In genomic region chrX:51714086-51714745, GRCm38 (mm10) we compare ENCODE assay signal across 28 mouse cellular contexts. TPM values are rescaled to one million over a fixed set of nuclear protein-coding genes. Genes with fewer than 3 reads are reported as not detected.
A peak's percentile ranks its signal among the peaks of the same experiment; 100 is the strongest.
DNase-seq lines count a peak whose midpoint lies in the region; ATAC-seq and TF ChIP-seq lines count a peak whose summit lies in the region.
"Had no signal": no experiment of that assay in that cellular context is flagged by ENCODE, and none has a peak within 500 bp of the region (broad histone marks: within the 10 kb centered on the region; RNA-seq: fewer than 3 reads in every experiment).

No protein-coding gene starts in this region.

- H3K4me3 ChIP-seq in kidney, postnatal 0 days (replicated peaks; ENCODE audit: low read depth, low read length): no peak overlapping the region
- H3K4me3 ChIP-seq in hindbrain, embryonic 11.5 days (ENCODE audit: low read depth, low read length): no peak overlapping the region
- H3K4me3 ChIP-seq: embryonic facial prominence, embryonic 12.5 days; forebrain, embryonic 10.5 days; gastrocnemius, adult 2 months; heart, adult 2 months; hindbrain, embryonic 12.5 days; limb, embryonic 13.5 days had no signal

- ATAC-seq in kidney, postnatal 0 days (replicated peaks; ENCODE audit: low FRiP score, low read depth): no peak
- ATAC-seq in granulocyte monocyte progenitor cell, adult 5-6 weeks (replicated peaks; ENCODE audit: poor library complexity, severe bottlenecking): peak; percentile 72
- no peak for ATAC-seq in hindbrain, embryonic 11.5 days (ENCODE audit: low FRiP score)
- ATAC-seq: activated CD4-positive, CD25-positive, alpha-beta regulatory T cell, adult 4 months; forebrain, embryonic 16.5 days; intestine, embryonic 16.5 days had no signal

- TF ChIP-seq CTCF in kidney, postnatal 0 days (IDR thresholded peaks at IDR 0.05; ENCODE audit: low read depth): no peak

- peak; percentile 10 for DNase-seq in adrenal gland, adult 2 months
- DNase-seq in adrenal gland, adult 18-20 months (ENCODE audit: low spot score in 2 of 2): no peak
- DNase-seq in kidney, postnatal 0 days (ENCODE audit: low spot score): peak; percentile 3
- no peak for DNase-seq in kidney, postnatal 4 days
- no peak for DNase-seq in cerebellum, postnatal 4 days (ENCODE audit: low spot score in 2 of 2)
- no peak for DNase-seq in hindbrain, embryonic 11.5 days (ENCODE audit: low spot score)
- DNase-seq: adrenal gland, postnatal 10 days; cerebellum, adult 8-10 months; cerebellum, postnatal 25 days; embryo, embryonic 11 days; gastrocnemius, adult 2 months; gastrocnemius, postnatal 36 days; heart, adult 2 months; heart, postnatal 10 days; kidney, adult 8-10 months; kidney, postnatal 14 days; lung, postnatal 4 days; midbrain, embryonic 14.5 days had no signal

- WGBS in kidney, postnatal 0 days: 60% methylated on average over 8 of the region's 8 CpGs
- WGBS in hindbrain, embryonic 11.5 days: 73% methylated on average over 8 of the region's 8 CpGs

- no peaks in the 10 kb centered on the region for H3K9me3 ChIP-seq in kidney, postnatal 0 days (replicated peaks; ENCODE audit: low read length)
- H3K9me3 ChIP-seq in hindbrain, embryonic 11.5 days (ENCODE audit: control insufficient read depth, low read length): no peaks in the 10 kb centered on the region
- H3K9me3 ChIP-seq: embryonic facial prominence, embryonic 12.5 days; forebrain, embryonic 10.5 days; hindbrain, embryonic 12.5 days; limb, embryonic 13.5 days had no signal

- H3K9ac ChIP-seq in kidney, postnatal 0 days (ENCODE audit: low read depth, low read length): no peak overlapping the region
- no peak overlapping the region for H3K9ac ChIP-seq in hindbrain, embryonic 11.5 days (ENCODE audit: low read depth, low read length)
- H3K9ac ChIP-seq: embryonic facial prominence, embryonic 12.5 days; hindbrain, embryonic 12.5 days; limb, embryonic 13.5 days had no signal

- no peaks in the 10 kb centered on the region for H3K4me1 ChIP-seq in kidney, postnatal 0 days (replicated peaks; ENCODE audit: insufficient read depth, low read length)
- H3K4me1 ChIP-seq in hindbrain, embryonic 11.5 days (replicated peaks; ENCODE audit: control insufficient read depth, insufficient read depth, low read length): no peaks in the 10 kb centered on the region
- H3K4me1 ChIP-seq: embryonic facial prominence, embryonic 12.5 days; forebrain, embryonic 10.5 days; hindbrain, embryonic 12.5 days; limb, embryonic 13.5 days had no signal

- H3K4me2 ChIP-seq in kidney, postnatal 0 days (ENCODE audit: low read length): no peak overlapping the region
- H3K4me2 ChIP-seq in hindbrain, embryonic 11.5 days (replicated peaks; ENCODE audit: low read depth, low read length): no peak overlapping the region
- H3K4me2 ChIP-seq: embryonic facial prominence, embryonic 12.5 days; hindbrain, embryonic 12.5 days; limb, embryonic 13.5 days; liver, embryonic 11.5 days had no signal

- no peaks in the 10 kb centered on the region for H3K36me3 ChIP-seq in kidney, postnatal 0 days (ENCODE audit: insufficient read depth, low read length)
- H3K36me3 ChIP-seq in hindbrain, embryonic 11.5 days (ENCODE audit: control insufficient read depth, insufficient read depth, low read length): no peaks in the 10 kb centered on the region
- H3K36me3 ChIP-seq: embryonic facial prominence, embryonic 12.5 days; forebrain, embryonic 10.5 days; hindbrain, embryonic 12.5 days; limb, embryonic 13.5 days had no signal

- no peak overlapping the region for H3K27ac ChIP-seq in kidney, postnatal 0 days
- H3K27ac ChIP-seq in hindbrain, embryonic 11.5 days (ENCODE audit: low read depth, low read length): no peak overlapping the region
- H3K27ac ChIP-seq: embryonic facial prominence, embryonic 12.5 days; forebrain, embryonic 10.5 days; gastrocnemius, adult 2 months; heart, adult 2 months; hindbrain, embryonic 12.5 days; limb, embryonic 13.5 days had no signal

- no peaks in the 10 kb centered on the region for H3K27me3 ChIP-seq in kidney, postnatal 0 days (ENCODE audit: insufficient read depth, low read length)
- no peaks in the 10 kb centered on the region for H3K27me3 ChIP-seq in hindbrain, embryonic 11.5 days (ENCODE audit: control insufficient read depth, insufficient read depth, low read length)
- H3K27me3 ChIP-seq: embryonic facial prominence, embryonic 12.5 days; hindbrain, embryonic 12.5 days had no signal

RNA-seq across cellular contexts. Expression of gene Hs6st2, which starts 32.6 kb away (rescaled TPM):
- total RNA-seq in adrenal gland, adult 2 months (2021): 1 to 10 TPM; 1.3 to 3.2 TPM
- 9.1 and 12.3 TPM in 2 replicates for polyA plus RNA-seq in adrenal gland, adult 2 months (2012; rRNA removed)
- total RNA-seq in adrenal gland, adult 18-20 months (2021): 1 to 10 TPM; 1.7 to 2.6 TPM
- polyA plus RNA-seq in kidney, postnatal 0 days (2015; fragmentation: Nextera tagmentation; extraction: Ambion mirVana): 12.2 and 12.8 TPM in 2 replicates
- total RNA-seq in granulocyte monocyte progenitor cell, adult 5-6 weeks (2014; fragmentation: Nextera tagmentation): not detected in 2 replicates
- not detected in 2 replicates for total RNA-seq in granulocyte monocyte progenitor cell, adult 5-6 weeks (2017)
- 17.6 and 17.8 TPM in 2 replicates for polyA plus RNA-seq in hindbrain, embryonic 11.5 days (2014; fragmentation: Nextera tagmentation; extraction: Ambion mirVana)
- total RNA-seq: monocyte, adult 5-6 weeks had no signal

Comparison
In these comparisons a context has a peak if more than half of its experiments do, and no peak if none do; other contexts are left out.
1. DNase-seq: peak in adrenal gland, adult 2 months (single experiment) and kidney, postnatal 0 days (single experiment); none in adrenal gland, adult 18-20 months (0 of 2), kidney, postnatal 4 days (0 of 2), cerebellum, postnatal 4 days (0 of 2) and hindbrain, embryonic 11.5 days (single experiment).